Mouse (Mus musculus): ENCODE results near the gene Trim67. TPM values are rescaled to one million over a fixed set of nuclear protein-coding genes. Genes with fewer than 3 reads are reported as not detected.

Trim67 gene
- polyA plus RNA-seq, 1 experiment from 2014 or later, result 0.51 TPM

- no peak overlapping the region for H3K27ac ChIP-seq (replicated peaks)
- H3K27me3 ChIP-seq (replicated peaks; ENCODE audit: low read depth, poor library complexity, severe bottlenecking), result no peaks in the 10 kb centered on the region
- peaks cover 8% of the 10 kb centered on the region for H3K4me1 ChIP-seq
- H3K9me3 ChIP-seq, result no peaks in the 10 kb centered on the region
- 83% methylated on average over 2 of the region's 2 CpGs for WGBS
- no peak overlapping the region for H3K4me3 ChIP-seq
- peaks cover 44% of the 10 kb centered on the region for H3K36me3 ChIP-seq (replicated peaks)
- DNase-seq (ENCODE audit: low spot score), result no peak
These were observed 74.2 kb downstream of the Trim67 start for GRCm38 (mm10) chr8:124867126-124867525.

DNA sequence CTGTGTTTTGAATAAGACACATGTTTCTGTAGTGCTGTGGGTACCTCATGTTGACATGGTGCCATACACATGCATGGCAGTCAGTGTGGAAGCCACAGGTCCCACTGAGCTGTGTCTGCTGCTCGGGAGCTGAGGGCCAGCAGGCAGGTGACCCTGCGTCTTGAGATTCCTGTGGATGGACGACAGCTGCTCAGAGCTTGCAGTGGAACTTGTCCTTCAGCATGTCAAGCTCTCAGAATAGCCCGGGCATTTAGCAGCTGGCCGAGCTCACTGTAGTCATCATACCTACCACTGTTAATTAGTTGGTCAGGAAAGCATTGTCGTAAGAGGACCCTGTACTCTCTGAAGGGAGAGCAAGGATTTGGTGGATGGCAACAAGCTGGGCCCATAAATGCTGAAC, 76.8 kb downstream of the Trim67 start:
- no peaks in the 10 kb centered on the region for H3K4me1 ChIP-seq
- H3K9me3 ChIP-seq, result no peaks in the 10 kb centered on the region
- H3K36me3 ChIP-seq (replicated peaks), result peaks cover 70% of the 10 kb centered on the region
- H3K27me3 ChIP-seq (replicated peaks; ENCODE audit: low read depth, poor library complexity, severe bottlenecking), result no peaks in the 10 kb centered on the region
- H3K4me3 ChIP-seq, result no peak overlapping the region
- H3K27ac ChIP-seq (replicated peaks), result no peak overlapping the region
- 90% methylated on average over 6 of the region's 6 CpGs for WGBS
- DNase-seq (ENCODE audit: low spot score), result no peak

DNA sequence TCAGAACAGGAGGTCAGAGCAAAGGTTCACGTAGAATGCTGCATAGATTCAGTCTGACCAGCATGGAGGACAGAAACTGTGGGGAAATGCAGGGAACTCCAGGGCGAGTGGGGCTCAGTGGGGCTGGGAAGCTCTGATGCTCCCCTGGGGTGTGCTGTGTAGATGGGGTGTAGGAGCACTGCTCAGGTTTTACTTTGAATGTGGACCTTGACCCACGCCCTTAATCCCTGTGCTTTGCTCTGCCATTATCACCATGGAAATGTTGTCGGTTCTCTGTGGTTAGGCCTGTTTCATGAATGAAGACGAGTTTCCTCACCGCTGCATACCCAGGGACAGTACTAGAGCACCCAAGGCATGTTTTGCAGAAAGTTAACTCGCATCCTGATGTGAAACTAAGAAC, 78.6 kb downstream of the Trim67 start:
- H3K4me3 ChIP-seq, result no peak overlapping the region
- H3K9me3 ChIP-seq, result no peaks in the 10 kb centered on the region
- H3K27ac ChIP-seq (replicated peaks), result no peak overlapping the region
- H3K4me1 ChIP-seq, result no peaks in the 10 kb centered on the region
- 93% methylated on average over 7 of the region's 7 CpGs for WGBS
- DNase-seq (ENCODE audit: low spot score), result no peak
- no peaks in the 10 kb centered on the region for H3K27me3 ChIP-seq (replicated peaks; ENCODE audit: low read depth, poor library complexity, severe bottlenecking)
- peaks cover 77% of the 10 kb centered on the region for H3K36me3 ChIP-seq (replicated peaks)

- no peak overlapping the region for H3K4me3 ChIP-seq
- no peaks in the 10 kb centered on the region for H3K9me3 ChIP-seq
- 94% methylated on average over 7 of the region's 7 CpGs for WGBS
- H3K4me1 ChIP-seq, result no peaks in the 10 kb centered on the region
- no peak for DNase-seq (ENCODE audit: low spot score)
- H3K27me3 ChIP-seq (replicated peaks; ENCODE audit: low read depth, poor library complexity, severe bottlenecking), result no peaks in the 10 kb centered on the region
- peaks cover 78% of the 10 kb centered on the region for H3K36me3 ChIP-seq (replicated peaks)
- no peak overlapping the region for H3K27ac ChIP-seq (replicated peaks)
These were observed 79.2 kb downstream of the Trim67 start for GRCm38 (mm10) chr8:124872081-124872480.

GRCm38 (mm10) chr8:124872690-124873089, 79.8 kb downstream of the Trim67 start:
- no peak overlapping the region for H3K27ac ChIP-seq (replicated peaks)
- DNase-seq (ENCODE audit: low spot score), result no peak
- no peaks in the 10 kb centered on the region for H3K4me1 ChIP-seq
- H3K4me3 ChIP-seq, result no peak overlapping the region
- peaks cover 81% of the 10 kb centered on the region for H3K36me3 ChIP-seq (replicated peaks)
- 92% methylated on average over 5 of the region's 5 CpGs for WGBS
- no peaks in the 10 kb centered on the region for H3K27me3 ChIP-seq (replicated peaks; ENCODE audit: low read depth, poor library complexity, severe bottlenecking)
- no peaks in the 10 kb centered on the region for H3K9me3 ChIP-seq

- no peak overlapping the region for H3K27ac ChIP-seq (replicated peaks)
- no peak overlapping the region for H3K4me3 ChIP-seq
- no peaks in the 10 kb centered on the region for H3K4me1 ChIP-seq
- no peaks in the 10 kb centered on the region for H3K27me3 ChIP-seq (replicated peaks; ENCODE audit: low read depth, poor library complexity, severe bottlenecking)
- 90% methylated on average over 5 of the region's 5 CpGs for WGBS
- DNase-seq (ENCODE audit: low spot score), result no peak
- H3K9me3 ChIP-seq, result no peaks in the 10 kb centered on the region
- H3K36me3 ChIP-seq (replicated peaks), result peaks cover 100% of the 10 kb centered on the region
These were observed 85.2 kb downstream of the Trim67 start for GRCm38 (mm10) chr8:124878141-124878540.

- Histone ChIP-seq H3K36me3 (replicated peaks) (peaks cover 100% of the 10 kb centered on the region), H3K4me1 (no peaks in the 10 kb centered on the region), H3K27ac (replicated peaks) (no peak overlapping the region), H3K27me3 (replicated peaks; ENCODE audit: low read depth, poor library complexity, severe bottlenecking) (no peaks in the 10 kb centered on the region), H3K4me3 (no peak overlapping the region), H3K9me3 (no peaks in the 10 kb centered on the region)
- WGBS, result 90% methylated on average over 10 of the region's 10 CpGs
- DNase-seq (ENCODE audit: low spot score), result no peak
These were observed 86.1 kb downstream of the Trim67 start for GRCm38 (mm10) chr8:124878946-124879526.

Other genes starting within 250 kb of the Trim67 start
- gene Agt, start 223.4 kb upstream of the Trim67 start, polyA plus RNA-seq (2016; fragmentation: Nextera tagmentation; extraction: Ambion mirVana), result 0.15 TPM in 1 of 2 replicates, not detected in the other
- not detected in 2 replicates for gene Capn9, start 217.0 kb upstream of the Trim67 start, polyA plus RNA-seq (2016; fragmentation: Nextera tagmentation; extraction: Ambion mirVana)
- gene 2310022B05Rik, start 129.7 kb upstream of the Trim67 start, polyA plus RNA-seq (2016; fragmentation: Nextera tagmentation; extraction: Ambion mirVana), result 24.2 and 24.4 TPM in 2 replicates
- 47.0 and 48.7 TPM in 2 replicates for gene Ttc13, start 71.1 kb upstream of the Trim67 start, polyA plus RNA-seq (2016; fragmentation: Nextera tagmentation; extraction: Ambion mirVana)
- gene Arv1, start 71.0 kb upstream of the Trim67 start, polyA plus RNA-seq (2016; fragmentation: Nextera tagmentation; extraction: Ambion mirVana), result 31.5 and 33.5 TPM in 2 replicates
- 6.5 and 7.6 TPM in 2 replicates for gene Fam89a, start 41.3 kb upstream of the Trim67 start, polyA plus RNA-seq (2016; fragmentation: Nextera tagmentation; extraction: Ambion mirVana)
- gene Gnpat, start 69.9 kb downstream of the Trim67 start, polyA plus RNA-seq (2016; fragmentation: Nextera tagmentation; extraction: Ambion mirVana), result 138 and 149 TPM in 2 replicates
- gene 2810004N23Rik, start 70.0 kb downstream of the Trim67 start, polyA plus RNA-seq (2016; fragmentation: Nextera tagmentation; extraction: Ambion mirVana), result 77.2 and 82.2 TPM in 2 replicates
- 8.5 and 8.7 TPM in 2 replicates for gene Exoc8, start 104.6 kb downstream of the Trim67 start, polyA plus RNA-seq (2016; fragmentation: Nextera tagmentation; extraction: Ambion mirVana)
- 9.5 and 10.3 TPM in 2 replicates for gene Sprtn, start 104.8 kb downstream of the Trim67 start, polyA plus RNA-seq (2016; fragmentation: Nextera tagmentation; extraction: Ambion mirVana)
- gene Egln1, start 156.2 kb downstream of the Trim67 start, polyA plus RNA-seq (2016; fragmentation: Nextera tagmentation; extraction: Ambion mirVana), result 10.2 and 10.9 TPM in 2 replicates
- gene Tsnax, start 219.9 kb downstream of the Trim67 start, polyA plus RNA-seq (2016; fragmentation: Nextera tagmentation; extraction: Ambion mirVana), result 128 and 133 TPM in 2 replicates